Mouse (Mus musculus) layer of hippocampus, postnatal 14 days (tissue): ENCODE measurements around the gene Fscn2. TPM values are rescaled to one million over a fixed set of nuclear protein-coding genes. Genes with fewer than 3 reads are reported as not detected.

Source experiments
- DNase-seq, 2 experiments: peaks; one replicate each; pipeline ENCODE4 v3.0.0; 2021 to 2022; ENCODE audit warnings: low spot score in 2 of 2, mixed read lengths in 1 of 2
- total RNA-seq, 2 experiments: library from RNA; stranded (reverse); gene quantifications; 2 replicates each; pipeline ENCODE4 v1.2.3; 2021

Gene Fscn2
- total RNA-seq, 2 experiments from 2014 or later = 0.48 to 0.67 TPM

- DNase-seq = peak; percentile 82 to 93
These were observed 3.4 kb upstream of the Fscn2 start for GRCm38 (mm10) chr11:120357791-120358401.

GRCm38 (mm10) chr11:120359391-120359790 is 1.9 kb upstream of the Fscn2 start:
- DNase-seq = no peak

GRCm38 (mm10) chr11:120360062-120360461 is 1.3 kb upstream of the Fscn2 start:
- no peak for DNase-seq

GRCm38 (mm10) chr11:120360755-120361154 is 579 bp upstream of the Fscn2 start:
- no peak for DNase-seq

DNA sequence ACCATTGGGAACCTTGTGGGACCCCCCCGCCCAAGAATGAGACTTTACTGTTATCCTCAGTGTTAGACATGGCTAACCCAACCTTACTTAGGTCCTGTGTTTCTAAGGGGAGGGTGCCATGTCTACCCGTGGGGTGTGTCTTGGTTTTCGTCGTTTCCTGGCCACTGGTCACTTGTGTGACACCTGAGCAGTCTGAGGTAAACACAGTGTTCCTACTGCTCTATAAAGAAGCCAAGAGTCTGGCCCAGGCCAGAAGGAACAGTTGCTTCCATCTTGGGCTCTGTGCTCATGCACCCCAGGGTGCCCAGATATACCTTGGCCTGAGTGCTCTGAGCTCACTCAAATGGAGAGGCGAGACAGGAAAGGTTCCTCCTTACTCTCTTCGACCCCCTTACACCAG is 1.6 kb downstream of the Fscn2 start:
- DNase-seq = no peak

GRCm38 (mm10) chr11:120366443-120367027 is 5.2 kb downstream of the Fscn2 start:
- DNase-seq = no peak

- no peak for DNase-seq
These were observed 8.3 kb downstream of the Fscn2 start for GRCm38 (mm10) chr11:120369656-120370055.

GRCm38 (mm10) chr11:120373025-120373424 is 11.7 kb downstream of the Fscn2 start:
- no peak for DNase-seq

- DNase-seq = no peak
These were observed 12.7 kb downstream of the Fscn2 start for GRCm38 (mm10) chr11:120373820-120374586.

GRCm38 (mm10) chr11:120375324-120375723 is 14.0 kb downstream of the Fscn2 start:
- no peak for DNase-seq

DNA sequence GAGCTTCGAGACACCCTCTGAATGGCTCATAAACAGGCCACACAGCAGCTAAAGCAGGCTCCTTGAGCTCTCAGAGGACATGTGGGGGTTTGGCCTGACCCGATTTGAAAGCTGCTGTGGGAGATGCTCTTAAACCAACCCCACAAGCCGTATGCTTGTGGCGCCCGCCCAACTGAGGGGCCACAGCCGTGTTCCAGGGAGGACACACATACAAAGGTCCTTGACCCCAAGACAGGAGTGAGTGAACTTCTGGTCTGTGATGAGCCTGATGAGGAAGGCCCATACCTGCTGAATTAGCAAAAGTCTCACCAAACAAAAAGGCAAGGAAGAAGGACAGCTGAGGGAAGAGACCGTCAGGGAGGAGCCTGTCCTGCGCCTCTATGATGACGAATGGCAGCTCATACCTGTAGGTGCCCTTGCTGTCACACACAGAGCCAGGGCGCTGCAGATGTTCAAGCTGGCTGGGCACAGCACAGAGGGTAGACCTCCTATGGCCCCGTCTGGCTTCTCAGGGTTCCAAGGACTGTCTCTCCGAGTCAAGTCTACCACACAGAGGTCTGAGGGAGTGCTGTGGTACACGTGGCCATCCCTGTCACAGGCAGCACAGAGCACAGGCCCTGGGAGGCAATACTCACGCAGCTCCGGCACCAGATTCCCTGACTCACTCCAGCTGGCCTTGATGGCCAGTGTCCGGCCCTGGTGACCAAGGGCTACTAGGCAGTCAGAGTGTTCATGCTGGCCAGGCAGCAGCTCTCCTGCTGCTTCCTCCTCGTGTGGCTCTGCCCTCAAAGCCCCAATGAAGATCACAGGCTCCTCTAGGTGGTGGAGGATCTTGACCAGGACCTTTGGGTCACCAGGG is 15.2 kb downstream of the Fscn2 start:
- no peak for DNase-seq

DNA sequence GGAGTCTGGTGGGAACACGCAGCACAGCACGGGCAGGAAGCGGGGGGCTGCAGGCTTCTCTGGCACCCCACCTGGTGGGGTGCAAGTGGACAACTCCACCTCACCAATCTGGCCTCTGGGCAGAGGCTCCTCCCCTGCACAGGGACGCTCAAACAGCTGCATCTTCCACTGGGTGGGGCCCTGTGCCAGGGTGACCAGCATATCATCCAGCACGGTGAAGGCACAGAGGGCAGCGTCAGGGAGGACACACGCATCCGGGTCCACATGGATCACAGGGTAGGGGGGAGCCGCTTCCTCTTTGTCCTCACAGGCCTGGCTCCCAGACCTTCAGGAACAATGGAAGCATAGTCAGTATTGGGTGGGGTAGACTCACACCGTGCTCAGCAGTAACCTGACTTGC is 16.0 kb downstream of the Fscn2 start:
- no peak for DNase-seq

GRCm38 (mm10) chr11:120378031-120378610 is 16.8 kb downstream of the Fscn2 start:
- DNase-seq = no peak

GRCm38 (mm10) chr11:120378611-120379540 is 17.5 kb downstream of the Fscn2 start, which contains the start of gene Faap100:
TSS of gene Faap100 (minus strand) at chr11:120378764.
- DNase-seq = peak; percentile 88

DNA sequence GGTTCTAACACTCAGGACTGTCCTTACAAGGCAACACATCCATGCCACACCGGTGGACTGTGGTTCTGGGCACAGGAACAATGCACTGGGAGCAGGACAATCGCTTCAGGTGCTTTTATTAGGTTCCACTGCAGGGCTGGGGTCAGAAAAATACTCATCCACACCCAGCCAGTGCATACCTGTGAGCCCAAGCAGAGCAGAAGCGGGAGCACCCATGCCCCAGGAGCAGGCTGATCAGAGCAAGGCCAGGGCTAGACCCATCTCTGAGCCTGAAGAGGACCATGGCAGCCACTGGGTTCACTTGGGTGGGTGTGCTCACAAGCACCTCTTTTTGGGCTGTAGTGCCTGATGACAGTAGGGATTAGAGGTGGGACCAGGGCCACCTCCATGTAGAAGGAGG is 18.9 kb downstream of the Fscn2 start:
- DNase-seq = no peak

DNA sequence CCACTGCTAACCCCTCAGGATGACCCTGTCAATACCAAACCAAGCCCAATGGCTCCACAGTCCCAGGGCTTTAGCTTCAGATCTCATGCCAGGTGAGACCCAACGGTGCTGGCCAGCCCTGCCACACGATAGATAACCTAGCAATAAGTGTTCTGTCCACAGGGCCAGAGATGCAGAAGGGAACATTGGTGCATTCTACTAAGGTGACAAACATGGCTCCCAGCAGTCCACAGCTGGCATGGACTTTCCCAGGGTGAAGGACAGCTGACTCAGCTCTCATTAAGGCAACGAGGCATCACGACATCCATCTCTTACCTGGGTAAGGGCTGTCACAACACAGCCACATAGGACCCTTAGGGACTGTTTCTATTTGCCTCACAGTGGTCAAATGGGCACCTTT is 19.8 kb downstream of the Fscn2 start:
- DNase-seq = no peak

- no peak for DNase-seq
These were observed 21.2 kb downstream of the Fscn2 start for GRCm38 (mm10) chr11:120382509-120382908.

- DNase-seq = no peak
These were observed 25.3 kb downstream of the Fscn2 start for GRCm38 (mm10) chr11:120386632-120387031.

GRCm38 (mm10) chr11:120387157-120387556 is 25.8 kb downstream of the Fscn2 start:
- no peak for DNase-seq

DNA sequence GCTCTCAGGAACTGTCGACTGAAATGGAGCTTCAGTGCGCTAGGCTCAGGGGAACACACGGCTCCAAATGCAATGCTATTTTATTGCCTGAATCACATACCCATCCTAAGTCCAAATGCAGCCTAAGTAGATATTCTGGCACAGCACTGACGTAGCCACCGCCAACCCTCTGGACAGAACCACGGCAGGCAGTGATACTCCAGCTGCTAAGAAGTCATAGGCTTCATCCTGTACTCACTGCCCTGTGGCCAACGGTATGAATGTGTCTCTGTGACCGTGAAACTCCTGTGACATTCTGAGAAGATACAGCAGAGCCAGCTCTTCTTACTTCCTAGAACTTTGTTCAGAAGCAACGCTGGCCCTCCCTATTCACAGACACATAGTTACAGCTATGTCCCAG is 27.2 kb downstream of the Fscn2 start:
- no peak for DNase-seq
